Mouse (Mus musculus): ENCODE measurements at regions not wholly inside any gene's neighbourhood (a gene's known extent, or its start where the extent isn't known, plus 50 kb on each side); places are given as distances from the start of the nearest gene placed in this dataset.

DNA sequence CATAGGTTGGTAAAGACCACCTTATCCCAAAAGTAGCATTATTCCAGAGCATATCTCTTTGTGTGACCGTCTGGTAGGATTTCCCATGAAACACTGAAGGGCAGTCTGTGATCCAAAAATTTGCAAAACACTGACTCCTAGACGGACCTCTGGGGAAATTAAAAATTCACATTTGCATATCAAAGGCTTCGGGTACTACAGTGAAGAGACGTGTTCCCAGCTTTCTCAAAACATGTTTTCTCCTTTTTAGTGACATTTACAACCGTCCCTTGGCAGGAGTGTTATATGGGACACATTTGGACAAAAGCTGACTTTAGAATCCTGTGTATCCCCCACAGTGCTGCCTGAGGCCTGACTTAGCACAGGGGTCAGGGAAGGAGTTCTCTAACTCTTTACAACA lies 78.8 kb upstream of the Pkdcc start:
- DNase-seq (ENCODE audit: low spot score), result no peak

DNA sequence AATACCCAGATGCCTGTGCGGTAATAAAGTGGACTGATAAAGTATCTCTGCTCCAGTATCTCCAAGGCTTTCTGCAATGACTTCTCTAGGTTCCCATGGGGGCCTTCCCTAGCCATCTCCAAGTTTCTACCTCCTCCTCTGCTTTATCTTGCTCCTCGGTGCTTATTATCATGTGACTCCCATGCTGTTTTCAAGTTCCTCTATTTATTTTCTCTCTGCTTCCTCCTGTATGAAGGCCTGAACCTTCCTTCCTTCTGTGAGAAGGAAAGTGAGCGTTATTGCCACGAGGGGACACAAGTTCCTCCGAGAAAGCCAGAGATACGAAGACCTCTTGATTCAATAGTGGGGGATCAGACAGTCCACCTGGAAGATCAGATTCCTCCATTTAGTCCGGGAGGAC lies 77.4 kb upstream of the Pkdcc start:
- DNase-seq (ENCODE audit: low spot score), result no peak

DNA sequence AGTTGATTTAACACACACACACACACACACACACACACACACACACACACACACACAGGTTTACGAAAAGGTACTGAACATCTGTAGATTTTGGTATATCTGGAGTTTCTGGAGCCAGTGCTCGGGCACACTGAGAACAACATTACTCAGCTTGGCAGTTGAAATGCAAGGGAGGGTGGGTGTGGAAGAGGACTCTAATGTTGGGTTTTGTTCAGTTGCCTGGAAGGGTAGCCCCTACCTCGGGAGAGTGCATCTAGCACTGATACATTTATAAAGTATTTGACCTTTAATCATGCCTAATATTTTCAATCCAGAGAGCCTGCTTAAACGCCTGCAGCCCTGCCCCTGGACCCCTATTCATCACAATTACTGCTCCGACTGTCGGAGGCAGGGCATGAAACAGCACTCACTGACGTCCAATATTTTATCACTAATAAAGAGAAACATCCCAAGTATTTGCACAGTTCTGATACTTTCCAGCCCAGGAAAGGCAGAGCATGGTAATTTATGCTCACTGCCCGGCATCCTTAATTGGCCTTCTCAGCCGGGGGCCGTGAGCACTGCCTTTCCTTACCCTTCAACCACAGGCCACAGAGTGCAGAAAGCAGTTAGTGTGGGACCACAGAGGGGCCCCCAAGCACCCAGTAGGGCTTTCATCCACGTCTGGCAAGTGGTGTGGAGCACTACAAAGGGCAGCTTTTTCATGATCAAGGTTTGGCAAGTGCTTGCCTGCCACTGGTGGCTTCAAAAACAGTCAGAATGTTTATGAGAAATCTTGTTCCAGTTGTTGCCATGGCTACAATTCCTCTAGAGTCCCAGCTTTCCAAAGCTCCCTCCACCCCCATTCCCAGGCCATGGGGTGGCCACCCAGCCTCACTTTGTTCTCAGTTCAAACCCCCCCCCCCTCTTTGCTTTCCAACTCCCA lies 76.3 kb upstream of the Pkdcc start:
- DNase-seq (ENCODE audit: low spot score), result no peak

DNA sequence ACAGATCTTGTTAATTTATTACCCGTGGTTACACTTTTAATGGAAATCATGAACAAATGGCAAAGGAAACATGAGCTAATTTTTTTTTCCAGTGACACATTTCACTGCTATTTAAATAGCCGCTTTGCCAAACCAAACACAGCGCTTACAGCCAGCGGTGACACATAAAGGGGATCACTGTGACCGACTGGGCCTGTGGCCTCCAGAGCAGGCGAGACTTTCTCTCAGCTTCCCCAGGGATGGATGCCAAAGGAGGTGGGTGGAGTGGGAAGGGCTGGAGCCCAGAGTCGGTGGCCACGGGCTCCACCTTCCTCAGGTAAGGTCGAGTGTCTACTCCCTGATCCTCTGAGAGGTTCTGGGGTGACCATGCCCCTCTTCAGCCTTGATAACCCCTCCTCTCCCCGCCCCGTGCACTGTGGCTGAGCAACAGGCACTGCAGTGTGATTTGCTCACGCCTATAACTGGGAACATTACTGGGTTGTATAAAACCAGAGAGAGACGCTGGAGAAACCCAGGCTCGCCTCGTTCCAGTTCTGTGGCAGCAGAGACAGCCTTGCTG lies 66.6 kb upstream of the Pkdcc start:
- no peak for DNase-seq (ENCODE audit: low spot score)

DNA sequence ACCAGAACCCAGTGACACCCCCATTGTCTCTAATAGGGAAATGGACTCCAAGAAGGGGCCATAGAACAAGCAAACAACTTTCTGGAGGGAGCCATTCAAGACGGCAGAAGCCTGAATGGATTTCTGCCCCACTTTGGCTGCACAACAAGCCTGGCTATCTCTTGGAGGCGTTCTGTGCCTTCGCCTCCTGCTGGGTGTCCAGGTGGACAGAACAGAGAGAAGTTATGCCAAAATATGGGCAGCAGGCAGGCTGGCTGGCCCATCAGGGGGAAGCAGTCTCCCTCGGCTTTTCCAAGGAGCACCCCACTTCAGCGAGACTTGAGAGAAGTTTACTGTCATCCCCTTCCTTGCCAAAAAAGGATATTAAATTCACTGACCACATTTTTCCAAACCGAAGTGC lies 65.8 kb upstream of the Pkdcc start:
- no peak for DNase-seq (ENCODE audit: low spot score)

DNA sequence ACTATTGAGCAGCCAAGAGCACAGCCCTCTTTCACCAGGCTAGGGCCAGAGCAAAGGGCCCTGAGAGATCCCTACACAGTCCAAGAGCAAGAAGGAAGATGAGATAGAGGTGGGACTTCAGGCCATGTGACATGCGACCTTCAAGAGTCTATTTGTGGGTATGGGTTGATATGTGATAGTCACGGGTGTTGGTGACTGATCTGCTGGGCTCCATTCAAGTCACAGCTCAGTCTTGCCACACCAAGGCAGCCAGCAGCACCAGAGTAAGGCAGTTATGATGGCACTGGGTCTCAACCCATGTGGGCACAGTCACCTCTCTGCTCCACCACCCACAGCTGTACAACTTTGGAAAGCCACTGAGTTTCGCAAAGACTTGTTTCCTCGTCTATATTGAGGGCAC lies 60.0 kb upstream of the Pkdcc start:
- DNase-seq (ENCODE audit: low spot score), result no peak

DNA sequence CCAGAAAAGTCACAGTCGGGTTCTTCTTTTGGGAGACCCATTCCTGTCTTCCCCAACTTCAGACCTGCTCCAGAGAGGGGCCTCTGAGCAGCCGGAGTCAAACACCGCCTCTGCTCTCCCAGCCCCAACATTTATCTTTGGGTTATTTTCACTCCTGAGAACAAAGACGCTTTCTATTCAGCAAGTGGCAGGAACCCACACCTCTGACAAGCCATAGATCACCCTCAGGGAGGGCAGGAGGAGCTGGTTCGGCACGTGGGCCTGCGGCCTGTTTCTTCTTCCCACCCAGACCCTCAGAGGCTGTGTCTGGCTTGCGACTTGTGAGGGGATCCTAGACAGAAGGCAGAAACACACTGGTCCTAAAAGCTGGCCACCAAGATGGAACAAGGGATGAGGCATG lies 58.4 kb upstream of the Pkdcc start:
- DNase-seq (ENCODE audit: low spot score), result no peak

DNA sequence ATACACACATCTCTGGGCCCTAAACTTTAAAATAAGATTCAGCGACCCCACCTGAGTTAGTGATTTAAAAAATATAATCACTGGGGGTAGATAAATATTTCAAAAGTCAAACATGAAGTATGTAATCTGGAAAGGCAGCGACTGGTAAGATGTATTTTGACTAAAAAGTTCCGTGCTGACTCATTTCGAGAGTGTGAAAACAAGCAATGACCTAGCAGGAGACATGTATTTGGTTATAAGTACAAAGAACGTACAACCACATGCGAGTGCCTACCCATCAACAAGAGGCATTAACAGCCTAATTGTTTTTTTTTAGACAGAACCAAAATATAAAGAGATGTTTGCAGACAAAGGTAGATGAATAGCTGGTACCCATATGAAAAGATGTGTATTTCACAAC lies 57.0 kb upstream of the Pkdcc start:
- no peak for DNase-seq (ENCODE audit: low spot score)

DNA sequence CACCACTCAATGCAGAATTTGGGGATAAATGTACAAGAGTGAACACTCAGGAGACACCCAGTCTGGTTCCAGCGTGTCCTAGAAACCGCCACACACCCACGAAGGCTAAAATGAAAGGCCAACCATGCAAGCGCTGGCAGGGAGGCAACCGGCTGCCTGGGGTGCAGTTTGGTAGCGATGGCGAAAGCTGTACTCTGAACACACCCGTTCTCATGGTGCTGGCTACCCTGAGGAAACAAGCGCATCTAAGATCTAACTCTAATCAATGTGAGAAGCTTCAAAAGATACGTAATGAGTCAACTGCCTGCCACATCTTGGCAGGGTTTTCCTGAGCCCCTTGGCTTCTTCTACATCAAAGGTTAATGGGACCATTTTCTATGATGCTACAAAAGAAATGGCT lies 56.4 kb upstream of the Pkdcc start:
- no peak for DNase-seq (ENCODE audit: low spot score)

DNA sequence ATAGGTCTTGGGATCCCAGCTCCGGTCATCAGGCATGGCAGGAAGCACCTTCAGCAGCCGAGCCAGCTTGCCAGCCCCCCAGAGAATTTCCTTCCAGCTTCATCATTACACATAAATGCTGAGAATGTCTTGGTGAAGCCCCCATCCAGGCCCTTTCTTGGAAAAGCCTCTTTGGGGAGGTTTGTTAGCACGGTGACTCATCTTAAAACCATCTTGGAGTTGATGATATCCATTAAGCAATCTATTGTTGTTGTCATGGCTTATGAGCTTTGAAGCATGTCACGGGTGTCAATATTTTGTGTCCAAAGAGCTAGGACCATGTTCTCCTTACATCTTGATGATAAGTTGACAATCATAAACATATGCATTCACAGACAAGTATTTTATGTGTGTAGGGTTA lies 55.5 kb upstream of the Pkdcc start:
- DNase-seq (ENCODE audit: low spot score), result no peak

DNA sequence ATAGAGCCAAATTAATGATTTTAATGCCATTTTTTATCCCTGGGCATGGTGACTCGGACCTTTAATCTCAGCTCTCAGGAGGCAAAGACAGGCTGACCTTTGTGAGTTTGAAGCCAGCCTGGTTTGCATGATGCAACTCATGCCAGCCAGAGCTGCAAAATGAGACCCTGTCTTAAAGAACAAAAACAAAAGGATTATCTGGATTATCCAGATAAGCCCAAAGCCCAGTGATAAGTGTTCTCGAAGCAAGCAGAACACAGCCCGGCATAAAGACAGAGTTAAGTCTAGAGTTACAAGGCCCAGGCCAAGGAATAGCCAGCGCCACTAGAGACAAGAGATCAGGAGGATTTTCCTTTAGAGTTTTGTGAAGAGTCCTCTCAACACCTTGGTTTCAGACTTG lies 54.8 kb upstream of the Pkdcc start:
- DNase-seq (ENCODE audit: low spot score), result no peak

DNA sequence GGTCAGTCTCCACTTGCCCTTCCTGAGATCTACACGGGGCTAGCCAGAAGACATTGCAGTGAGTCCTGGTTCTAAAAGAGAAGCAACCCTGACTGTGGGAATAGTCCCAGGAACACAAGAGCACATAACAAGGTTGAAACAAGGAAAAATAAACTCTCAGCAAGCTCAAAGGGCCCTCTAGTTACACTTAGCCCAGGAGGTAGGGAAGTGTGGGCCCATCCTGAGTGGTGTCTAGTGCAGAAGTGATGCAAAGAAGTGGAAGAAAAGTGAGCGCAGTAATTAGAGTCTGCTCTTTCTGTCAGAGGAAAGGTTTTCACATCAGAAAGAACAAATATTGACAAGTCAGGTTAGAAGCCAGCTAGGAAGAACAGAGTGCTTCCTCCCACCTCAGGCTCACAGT lies 53.4 kb upstream of the Pkdcc start:
- no peak for DNase-seq (ENCODE audit: low spot score)

DNA sequence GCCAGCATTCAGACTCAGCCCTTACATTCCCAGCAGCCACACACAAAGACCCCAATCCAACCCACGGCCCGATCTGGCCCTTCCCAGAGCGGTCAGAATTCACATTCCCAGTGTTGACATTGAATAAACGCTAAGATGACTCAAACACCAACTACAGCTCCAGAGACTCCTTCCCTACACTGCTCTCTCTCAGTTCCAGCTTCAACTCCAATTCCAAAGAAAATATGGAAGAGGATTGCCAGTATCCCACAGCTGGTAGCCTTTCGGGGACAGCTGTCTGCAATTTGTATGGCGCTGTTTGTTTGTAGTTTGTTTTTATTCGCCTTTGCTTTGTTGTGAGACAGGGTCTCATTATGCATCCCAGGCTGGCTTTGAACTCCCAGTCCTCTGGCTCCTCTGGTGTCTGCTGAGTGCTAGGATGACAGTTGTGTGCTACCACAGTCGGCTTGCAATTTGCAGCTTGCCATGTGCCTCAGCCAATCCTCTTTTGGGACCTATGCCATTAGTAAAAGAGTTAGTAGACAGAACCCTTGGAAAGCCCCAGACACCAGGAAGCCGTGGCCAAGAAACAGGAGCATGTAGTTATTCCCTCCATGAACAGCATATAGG lies 51.0 kb upstream of the Pkdcc start:
- no peak for DNase-seq (ENCODE audit: low spot score)

DNA sequence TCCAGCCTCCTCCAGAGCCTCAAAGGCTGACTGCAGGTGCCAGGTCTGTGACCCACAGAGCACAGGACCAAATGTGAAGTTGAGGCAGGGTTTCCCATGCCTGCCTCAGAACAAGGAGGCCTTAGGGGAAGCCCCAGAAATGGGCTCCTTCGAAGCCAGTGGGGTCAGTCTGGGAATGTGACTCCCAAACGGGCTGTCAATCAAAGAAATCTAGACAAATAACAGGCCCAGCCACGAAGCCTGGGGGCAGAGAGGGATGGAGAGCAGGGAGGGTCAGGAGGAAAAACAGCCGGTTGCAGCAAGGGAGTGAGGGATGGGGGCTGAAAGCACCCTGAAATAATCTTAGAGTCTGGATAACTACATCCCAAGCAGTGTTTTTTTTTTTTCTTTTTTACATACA lies 50.4 kb upstream of the Pkdcc start:
- DNase-seq (ENCODE audit: low spot score), result no peak

DNA sequence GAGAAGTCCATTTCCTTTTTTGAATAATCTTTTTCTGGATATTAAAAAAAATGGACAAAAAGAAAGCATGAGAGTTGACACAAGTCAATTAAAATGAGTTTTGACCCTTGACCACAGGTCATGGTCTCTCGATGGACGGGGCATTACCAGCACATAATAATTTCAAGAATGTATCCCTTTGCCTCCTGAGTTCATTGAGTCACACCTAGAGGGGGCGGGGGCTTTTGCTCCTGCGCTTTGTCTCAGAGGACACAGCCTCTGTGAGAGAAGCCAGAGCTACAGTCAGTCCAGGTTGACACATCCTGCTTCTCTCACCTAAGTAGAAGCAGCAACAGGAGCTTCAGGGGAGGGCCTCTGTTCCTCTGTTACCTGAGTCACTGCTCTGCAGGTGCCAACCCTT lies 50.0 kb upstream of the Pkdcc start:
- DNase-seq (ENCODE audit: low spot score), result no peak

Data from c-Kit-positive CD71-positive TER-119-positive erythroid progenitor cells, embryonic 14.5 days (primary cell).